Mouse (Mus musculus): ENCODE data around the gene Inpp5a. TPM values are rescaled to one million over a fixed set of nuclear protein-coding genes. Genes with fewer than 3 reads are reported as not detected.

Gene Inpp5a
- total RNA-seq, 1 experiment = 11.5 TPM

DNA sequence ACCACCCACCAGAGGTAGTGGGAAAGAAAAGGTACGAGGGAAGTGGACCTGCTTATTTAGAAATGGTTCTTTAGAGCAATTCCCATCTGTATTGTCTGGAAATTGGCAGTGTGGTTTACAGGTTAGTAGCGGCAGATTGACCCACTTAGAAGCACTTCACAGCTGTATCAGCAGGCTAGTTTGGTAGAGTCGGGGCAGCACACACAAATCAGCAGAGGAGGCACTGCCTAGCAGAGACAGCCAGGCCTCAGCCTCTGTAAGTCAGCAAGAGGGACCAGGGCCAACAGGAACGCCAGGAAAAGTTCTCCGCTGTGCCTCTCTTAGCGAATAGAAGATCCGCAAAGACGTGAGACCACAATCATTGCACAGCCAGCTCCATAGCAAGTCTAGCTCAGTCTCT lies 56.7 kb downstream of the Inpp5a start:
- no peak for DNase-seq (ENCODE audit: low read depth, low spot score)
- no peak overlapping the region for H3K4me3 ChIP-seq (ENCODE audit: insufficient read depth in 1 of 2, low read depth in 1 of 2, low read length in 2 of 2, poor library complexity in 1 of 2, severe bottlenecking in 1 of 2)
- TF ChIP-seq ZNF384 (IDR thresholded peaks at IDR 0.05; ENCODE audit: low read depth, low read length) (no peak), ZC3H11A (IDR thresholded peaks at IDR 0.05; ENCODE audit: borderline replicate concordance, low read depth, low read length) (no peak), MAFK (IDR thresholded peaks at IDR 0.05; ENCODE audit: insufficient read depth, low read depth, low read length) (no peak), HCFC1 (IDR thresholded peaks at IDR 0.05; ENCODE audit: borderline replicate concordance, insufficient read depth, low read length) (no peak), CHD2 (IDR thresholded peaks at IDR 0.05; ENCODE audit: low read depth, low read length) (no peak)
- H3K9ac ChIP-seq (ENCODE audit: insufficient read depth, low read depth, low read length, poor library complexity, severe bottlenecking) = no peak overlapping the region
- no peaks in the 10 kb centered on the region for H3K4me1 ChIP-seq (ENCODE audit: control insufficient read depth in 2 of 2, insufficient read depth in 2 of 2, low read length in 2 of 2, poor library complexity in 1 of 2)
- no peaks in the 10 kb centered on the region for H3K9me3 ChIP-seq (ENCODE audit: control insufficient read depth, insufficient read depth, low read depth, low read length)
- in situ Hi-C loops (cut with MboI; ENCODE audit: low sequenced_read_pairs in 2 of 2, unreplicated experiment in 2 of 2) = no loop called here
- no peak overlapping the region for H3K27ac ChIP-seq (ENCODE audit: insufficient read depth, low read depth, low read length, poor library complexity, severe bottlenecking)
- H3K36me3 ChIP-seq (ENCODE audit: control insufficient read depth, insufficient read depth, low read length, poor library complexity, severe bottlenecking) = no peaks in the 10 kb centered on the region

DNA sequence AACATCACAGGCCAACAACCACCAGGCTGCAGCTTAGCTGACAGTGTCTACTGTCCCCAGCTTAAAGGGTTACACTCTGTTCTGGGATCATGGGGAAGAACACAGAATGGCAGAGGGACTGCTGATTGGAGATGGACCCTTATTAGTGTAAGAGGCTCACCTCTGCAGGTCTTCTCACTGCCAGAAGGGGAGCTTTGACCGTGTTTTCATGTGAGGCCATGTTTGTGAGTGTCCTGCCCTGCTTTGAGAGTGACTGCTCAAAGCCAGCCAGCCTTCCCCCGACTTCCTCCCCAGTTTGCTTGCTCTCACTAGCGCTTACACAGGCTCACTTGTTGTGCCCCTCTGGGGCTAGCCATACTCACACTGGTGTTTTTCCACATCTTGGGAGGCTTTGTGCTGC lies 58.5 kb downstream of the Inpp5a start:
- DNase-seq (ENCODE audit: low read depth, low spot score) = no peak

DNA sequence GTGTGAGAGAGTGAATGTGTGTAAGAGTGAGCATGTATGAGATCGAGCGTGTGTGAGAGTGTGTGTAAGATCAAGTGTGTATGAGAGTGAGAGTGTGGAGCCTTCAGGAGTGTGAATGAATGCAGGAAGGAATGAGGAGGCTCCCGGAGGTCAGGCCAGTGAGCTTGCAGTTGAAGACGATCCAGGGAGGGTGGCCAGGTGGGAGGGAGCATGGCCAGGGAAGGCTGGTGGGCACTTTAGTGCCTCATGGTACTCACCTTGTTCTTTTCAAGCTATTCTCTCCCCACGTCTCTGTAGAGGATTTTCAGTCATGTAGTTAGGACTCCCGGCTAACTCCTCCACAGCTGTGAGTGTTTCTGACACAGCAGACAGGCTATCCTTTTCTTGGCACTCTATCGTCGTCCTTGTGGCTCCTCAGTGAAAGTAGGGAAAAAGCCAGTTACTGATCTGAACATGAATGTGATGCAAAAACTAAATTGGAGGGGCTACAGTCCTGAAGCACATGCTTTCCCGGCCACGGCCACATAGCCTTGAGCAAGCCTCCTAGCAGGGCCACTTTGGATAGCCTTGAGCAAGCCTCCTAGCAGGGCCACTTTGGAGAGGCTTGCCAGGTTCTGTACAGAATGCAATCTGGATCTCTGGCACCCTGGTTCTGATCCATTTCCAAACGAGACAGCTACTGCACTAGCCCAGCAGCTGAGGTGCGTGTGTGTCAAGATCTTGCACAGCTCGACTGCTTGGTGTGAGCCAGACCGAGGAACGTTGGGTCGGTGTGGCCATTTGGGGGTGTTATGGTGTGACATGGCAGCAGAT lies 61.5 kb downstream of the Inpp5a start:
- DNase-seq (ENCODE audit: low read depth, low spot score) = no peak
- Histone ChIP-seq H3K9ac (ENCODE audit: insufficient read depth, low read depth, low read length, poor library complexity, severe bottlenecking) (no peak overlapping the region), H3K36me3 (ENCODE audit: control insufficient read depth, insufficient read depth, low read length, poor library complexity, severe bottlenecking) (no peaks in the 10 kb centered on the region), H3K27ac (ENCODE audit: insufficient read depth, low read depth, low read length, poor library complexity, severe bottlenecking) (no peak overlapping the region), H3K4me3 (ENCODE audit: insufficient read depth in 1 of 2, low read depth in 1 of 2, low read length in 2 of 2, poor library complexity in 1 of 2, severe bottlenecking in 1 of 2) (no peak overlapping the region), H3K4me1 (ENCODE audit: control insufficient read depth in 2 of 2, insufficient read depth in 2 of 2, low read length in 2 of 2, poor library complexity in 1 of 2) (no peaks in the 10 kb centered on the region), H3K9me3 (ENCODE audit: control insufficient read depth, insufficient read depth, low read depth, low read length) (no peaks in the 10 kb centered on the region)
- in situ Hi-C loops (cut with MboI; ENCODE audit: low sequenced_read_pairs in 2 of 2, unreplicated experiment in 2 of 2) = loop anchor here in 1 of 2 experiments (25.0 kb wide), 1 partner anchor 363 kb away; the partner anchor contains the start of gene Dpysl4
- TF ChIP-seq HCFC1 (IDR thresholded peaks at IDR 0.05; ENCODE audit: borderline replicate concordance, insufficient read depth, low read length) (no peak), ZNF384 (IDR thresholded peaks at IDR 0.05; ENCODE audit: low read depth, low read length) (no peak), MAFK (IDR thresholded peaks at IDR 0.05; ENCODE audit: insufficient read depth, low read depth, low read length) (no peak), CHD2 (IDR thresholded peaks at IDR 0.05; ENCODE audit: low read depth, low read length) (no peak), ZC3H11A (IDR thresholded peaks at IDR 0.05; ENCODE audit: borderline replicate concordance, low read depth, low read length) (no peak)

More for the DNA sequence above, 58.5 kb downstream of the Inpp5a start:
- H3K4me1 ChIP-seq (ENCODE audit: control insufficient read depth in 2 of 2, insufficient read depth in 2 of 2, low read length in 2 of 2, poor library complexity in 1 of 2) = no peaks in the 10 kb centered on the region
- TF ChIP-seq ZNF384 (IDR thresholded peaks at IDR 0.05; ENCODE audit: low read depth, low read length) = no peak
- TF ChIP-seq CHD2 (IDR thresholded peaks at IDR 0.05; ENCODE audit: low read depth, low read length) = no peak
- TF ChIP-seq MAFK (IDR thresholded peaks at IDR 0.05; ENCODE audit: insufficient read depth, low read depth, low read length) = no peak
- no peak for TF ChIP-seq ZC3H11A (IDR thresholded peaks at IDR 0.05; ENCODE audit: borderline replicate concordance, low read depth, low read length)
- TF ChIP-seq HCFC1 (IDR thresholded peaks at IDR 0.05; ENCODE audit: borderline replicate concordance, insufficient read depth, low read length) = no peak
- H3K9ac ChIP-seq (ENCODE audit: insufficient read depth, low read depth, low read length, poor library complexity, severe bottlenecking) = no peak overlapping the region
- no peak overlapping the region for H3K27ac ChIP-seq (ENCODE audit: insufficient read depth, low read depth, low read length, poor library complexity, severe bottlenecking)
- H3K4me3 ChIP-seq (ENCODE audit: insufficient read depth in 1 of 2, low read depth in 1 of 2, low read length in 2 of 2, poor library complexity in 1 of 2, severe bottlenecking in 1 of 2) = no peak overlapping the region
- no peaks in the 10 kb centered on the region for H3K9me3 ChIP-seq (ENCODE audit: control insufficient read depth, insufficient read depth, low read depth, low read length)
- H3K36me3 ChIP-seq (ENCODE audit: control insufficient read depth, insufficient read depth, low read length, poor library complexity, severe bottlenecking) = no peaks in the 10 kb centered on the region
- in situ Hi-C loops (cut with MboI; ENCODE audit: low sequenced_read_pairs in 2 of 2, unreplicated experiment in 2 of 2) = no loop called here

DNA sequence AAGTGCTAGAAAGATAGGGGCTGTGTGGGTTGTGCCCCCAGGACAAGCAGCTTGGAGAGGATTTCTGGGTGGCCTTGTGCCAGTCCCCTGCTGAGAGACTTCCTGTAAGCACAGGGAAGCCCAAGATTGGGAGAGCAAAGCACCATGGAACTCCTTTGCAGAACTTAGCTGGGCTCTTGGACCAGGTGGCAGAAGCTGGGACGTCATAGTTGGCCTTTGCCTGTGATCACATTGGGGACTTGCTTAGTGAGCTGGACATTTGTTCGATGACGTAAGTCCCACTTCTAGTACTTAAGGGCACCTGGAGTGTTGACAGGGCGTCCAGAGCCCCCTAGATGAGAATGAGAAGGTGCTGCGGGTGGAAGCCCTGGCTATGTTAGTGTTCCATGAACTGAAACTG lies 62.8 kb downstream of the Inpp5a start:
- in situ Hi-C loops (cut with MboI; ENCODE audit: low sequenced_read_pairs in 2 of 2, unreplicated experiment in 2 of 2) = loop anchor here in 1 of 2 experiments (25.0 kb wide), 1 partner anchor 364 kb away; the partner anchor contains the start of gene Dpysl4
- Histone ChIP-seq H3K4me1 (ENCODE audit: control insufficient read depth in 2 of 2, insufficient read depth in 2 of 2, low read length in 2 of 2, poor library complexity in 1 of 2) (no peaks in the 10 kb centered on the region), H3K4me3 (ENCODE audit: insufficient read depth in 1 of 2, low read depth in 1 of 2, low read length in 2 of 2, poor library complexity in 1 of 2, severe bottlenecking in 1 of 2) (no peak overlapping the region), H3K9me3 (ENCODE audit: control insufficient read depth, insufficient read depth, low read depth, low read length) (no peaks in the 10 kb centered on the region), H3K27ac (ENCODE audit: insufficient read depth, low read depth, low read length, poor library complexity, severe bottlenecking) (no peak overlapping the region), H3K36me3 (ENCODE audit: control insufficient read depth, insufficient read depth, low read length, poor library complexity, severe bottlenecking) (no peaks in the 10 kb centered on the region), H3K9ac (ENCODE audit: insufficient read depth, low read depth, low read length, poor library complexity, severe bottlenecking) (no peak overlapping the region)
- no peak for TF ChIP-seq CHD2 (IDR thresholded peaks at IDR 0.05; ENCODE audit: low read depth, low read length)
- TF ChIP-seq HCFC1 (IDR thresholded peaks at IDR 0.05; ENCODE audit: borderline replicate concordance, insufficient read depth, low read length) = no peak
- TF ChIP-seq MAFK (IDR thresholded peaks at IDR 0.05; ENCODE audit: insufficient read depth, low read depth, low read length) = no peak
- no peak for TF ChIP-seq ZC3H11A (IDR thresholded peaks at IDR 0.05; ENCODE audit: borderline replicate concordance, low read depth, low read length)
- no peak for TF ChIP-seq ZNF384 (IDR thresholded peaks at IDR 0.05; ENCODE audit: low read depth, low read length)
- DNase-seq (ENCODE audit: low read depth, low spot score) = no peak

Measured in ES-E14 (cell line).